Mouse (Mus musculus) activated CD4-positive, CD25-positive, alpha-beta regulatory T cell, adult 9 weeks (primary cell): ENCODE measurements around the gene Mob3a. TPM values are rescaled to one million over a fixed set of nuclear protein-coding genes. Genes with fewer than 3 reads are reported as not detected.

Experiments
- polyA plus RNA-seq: library from polyadenylated mRNA; unstranded; fragments of 100-300 nt; shearing (Covaris generic); gene quantifications from one replicate; pipeline ENCODE4 v1.2.1, GENCODE M21; 2017

Gene Mob3a
- polyA plus RNA-seq: 412 TPM

DNA sequence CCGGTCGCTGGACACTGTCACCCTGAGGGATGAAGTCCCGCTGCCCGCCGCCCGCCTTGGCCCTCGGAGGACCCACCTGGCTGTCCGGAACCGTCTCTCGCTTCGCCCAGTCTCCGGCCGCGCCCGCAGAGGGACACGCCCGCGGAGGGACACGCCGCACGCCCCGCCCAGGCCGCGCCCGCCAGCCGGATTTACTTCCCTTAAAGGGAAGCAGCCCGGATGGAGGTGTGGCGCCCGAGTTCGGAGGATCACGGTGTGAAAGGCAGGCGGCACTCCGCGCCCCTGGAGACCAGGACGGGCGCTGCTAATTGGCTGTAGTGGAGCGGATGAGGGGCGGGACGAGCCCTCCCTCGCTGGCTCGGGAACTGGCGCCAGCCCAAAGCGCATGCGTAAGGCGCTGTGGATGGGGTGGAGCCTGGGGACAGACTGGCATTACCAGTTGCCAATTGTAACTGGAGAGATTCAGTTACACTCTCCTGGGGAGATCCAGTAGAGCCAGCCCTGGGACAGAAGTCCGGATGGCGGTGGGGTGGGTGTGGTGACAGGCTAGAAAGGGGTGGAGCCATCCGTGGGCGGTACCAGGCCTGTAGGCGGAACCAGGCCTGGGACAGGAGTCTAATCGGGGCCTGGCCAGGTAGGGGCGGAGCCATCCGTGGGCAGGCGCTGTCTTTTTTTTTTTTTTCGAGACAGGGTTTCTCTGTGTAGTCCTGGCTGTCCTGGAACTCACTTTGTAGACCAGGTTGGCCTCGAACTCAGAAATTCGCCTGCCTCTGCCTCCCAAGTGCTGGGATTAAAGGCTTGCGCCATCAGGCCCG, at the start of gene Mob3a, which contains the start of gene Izumo4:
Gene Mob3a, minus strand, starts transcription at position 257 of the 815 bp plus-strand sequence.
Gene Izumo4, plus strand, starts transcription at position 464 of the 815 bp plus-strand sequence.

DNA sequence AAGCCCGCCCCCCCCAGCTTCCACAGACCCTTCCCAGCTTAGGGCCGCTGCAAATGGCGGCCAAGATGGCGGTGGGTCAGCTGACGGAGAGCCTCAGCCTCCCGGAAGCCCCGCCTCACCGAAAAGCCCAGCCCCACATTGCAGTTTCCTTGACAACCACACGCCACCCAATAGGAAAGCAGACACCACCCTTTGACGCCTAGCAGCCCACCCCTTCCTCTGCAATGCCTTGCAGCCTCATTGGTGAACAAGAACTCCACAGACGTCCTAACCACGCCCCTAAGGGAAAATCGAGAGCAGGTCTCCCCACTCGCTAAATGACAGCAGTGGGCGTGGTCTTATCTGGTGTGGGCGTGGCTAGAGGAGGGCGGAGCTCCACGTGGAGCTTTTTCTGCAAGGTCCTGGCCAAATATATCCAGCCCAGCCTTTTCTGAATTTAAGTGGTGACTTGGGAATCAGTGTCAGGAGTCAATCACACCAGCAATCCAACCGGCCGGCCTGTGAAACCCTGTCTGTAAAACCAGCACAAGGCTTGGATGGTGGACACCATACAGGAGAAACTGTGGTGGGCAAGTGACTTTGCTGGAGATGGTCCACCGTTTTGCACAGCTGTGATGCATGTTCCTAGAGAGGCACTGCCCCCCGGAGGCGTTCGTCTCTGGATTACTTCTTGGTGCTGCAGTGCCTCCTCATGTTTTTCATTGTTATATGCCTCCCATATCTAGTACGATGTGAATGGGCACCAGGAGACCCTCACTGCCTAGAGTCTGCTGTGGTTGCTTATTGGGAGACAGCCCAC, 40.6 kb upstream of the Mob3a start, which contains the start of gene Ap3d1:
Gene Ap3d1, minus strand, starts transcription at position 85 of the 799 bp plus-strand sequence.

DNA sequence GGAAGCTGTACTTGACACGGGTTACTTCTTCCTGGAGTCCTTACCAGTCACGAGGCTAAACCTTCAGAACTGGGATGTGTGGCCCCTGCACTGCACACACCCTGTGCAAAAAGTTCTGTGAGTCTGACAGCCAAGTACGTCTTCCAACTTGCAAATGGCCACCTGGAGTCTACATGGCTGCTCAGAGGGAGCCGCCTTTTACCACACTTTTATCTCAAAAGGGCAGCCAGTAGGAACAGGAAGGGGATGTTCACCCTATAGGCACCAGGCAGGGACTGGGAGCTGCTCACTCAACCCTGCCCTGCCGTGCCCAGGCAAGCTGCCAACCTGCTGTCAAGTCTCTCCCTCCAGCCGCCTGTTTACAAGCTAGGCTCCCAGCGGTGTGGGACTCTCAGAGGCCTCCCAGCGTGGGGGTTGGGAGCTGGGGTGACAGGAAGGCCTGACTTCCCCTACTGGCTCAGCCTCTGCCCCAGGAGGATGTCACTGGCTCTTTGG, 23.8 kb downstream of the Mob3a start, which contains the start of gene Mknk2:
Gene Mknk2, minus strand, starts transcription at position 171 of the 495 bp plus-strand sequence.

DNA sequence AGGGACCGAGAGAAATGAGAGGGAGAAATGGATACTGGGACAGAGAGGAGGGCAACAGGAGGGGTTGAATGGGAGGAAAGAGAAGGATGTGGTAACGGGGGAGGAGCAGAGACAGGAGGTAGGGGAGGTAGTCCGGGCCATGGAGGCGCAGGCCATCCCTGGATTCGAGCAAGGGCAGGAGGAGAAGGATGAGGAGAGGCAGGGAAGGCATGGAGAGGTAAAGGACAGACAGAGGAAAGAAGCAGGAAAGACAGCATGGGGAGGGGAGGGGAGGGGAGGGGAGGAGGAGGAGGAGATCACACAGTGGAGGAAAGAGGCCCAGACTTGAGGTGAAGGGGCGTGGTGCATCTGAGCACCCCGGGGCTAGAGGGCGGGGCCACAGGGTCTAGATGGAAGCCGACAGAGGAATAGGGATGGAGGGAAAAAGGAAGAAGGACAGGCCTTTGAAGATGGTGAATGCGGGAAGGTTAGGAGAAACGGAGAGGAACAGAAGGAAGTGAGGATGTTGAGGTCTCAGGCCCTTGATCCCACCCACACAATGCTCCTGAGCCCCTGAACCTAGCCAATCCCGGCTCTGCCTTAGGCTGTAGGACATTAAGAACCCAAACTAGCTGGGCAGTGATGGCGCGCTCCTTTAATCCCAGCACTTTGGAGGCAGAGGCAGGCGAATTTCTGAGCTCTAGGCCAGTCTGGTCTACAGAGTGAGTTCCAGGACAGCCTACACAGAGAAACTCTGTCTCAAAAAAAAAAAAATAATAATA, 44.7 kb downstream of the Mob3a start, which contains the start of gene Btbd2:
Gene Btbd2, minus strand, starts transcription at position 209 of the 761 bp plus-strand sequence.

Other genes with a start within 250 kb of the Mob3a start
- gene Onecut3, start 207.1 kb downstream of the Mob3a start, polyA plus RNA-seq: not detected
- gene Atp8b3, start 162.9 kb downstream of the Mob3a start, polyA plus RNA-seq: 0.07 TPM
- 47.1 TPM for gene Rexo1, start 140.4 kb downstream of the Mob3a start, polyA plus RNA-seq
- 1.1 TPM for gene Klf16, start 124.7 kb downstream of the Mob3a start, polyA plus RNA-seq
- gene Abhd17a, start 111.6 kb downstream of the Mob3a start, polyA plus RNA-seq: 28.7 TPM
- gene Scamp4, start 99.1 kb downstream of the Mob3a start, polyA plus RNA-seq: 115 TPM
- 4.6 TPM for gene Adat3, start 99.1 kb downstream of the Mob3a start, polyA plus RNA-seq
- 12.7 TPM for gene Gm49322, start 96.0 kb downstream of the Mob3a start, polyA plus RNA-seq
- 8.2 TPM for gene Csnk1g2, start 79.1 kb downstream of the Mob3a start, polyA plus RNA-seq
- gene Btbd2, start 44.9 kb downstream of the Mob3a start, polyA plus RNA-seq: 2.7 TPM
- gene Mknk2, start 23.9 kb downstream of the Mob3a start, polyA plus RNA-seq: 19.0 TPM
- 148 TPM for gene Izumo4, start 207 bp upstream of the Mob3a start, polyA plus RNA-seq
- gene Ap3d1, start 40.3 kb upstream of the Mob3a start, polyA plus RNA-seq: 42.7 TPM
- 8.4 TPM for gene Dot1l, start 53.2 kb upstream of the Mob3a start, polyA plus RNA-seq
- 75.0 TPM for gene Sf3a2, start 96.2 kb upstream of the Mob3a start, polyA plus RNA-seq
- 206 TPM for gene Plekhj1, start 96.6 kb upstream of the Mob3a start, polyA plus RNA-seq
- gene Amh, start 103.3 kb upstream of the Mob3a start, polyA plus RNA-seq: not detected
- not detected for gene Jsrp1, start 111.5 kb upstream of the Mob3a start, polyA plus RNA-seq
- 2,065 TPM for gene Oaz1, start 124.7 kb upstream of the Mob3a start, polyA plus RNA-seq
- not detected for gene Lingo3, start 142.1 kb upstream of the Mob3a start, polyA plus RNA-seq
- gene Lsm7, start 153.2 kb upstream of the Mob3a start, polyA plus RNA-seq: 190 TPM
- 41.4 TPM for gene Sppl2b, start 153.3 kb upstream of the Mob3a start, polyA plus RNA-seq
- not detected for gene Tmprss9, start 169.9 kb upstream of the Mob3a start, polyA plus RNA-seq
- 242 TPM for gene Timm13, start 199.0 kb upstream of the Mob3a start, polyA plus RNA-seq
- gene Lmnb2, start 216.3 kb upstream of the Mob3a start, polyA plus RNA-seq: 16.4 TPM
- 93.9 TPM for gene Gadd45b, start 228.1 kb upstream of the Mob3a start, polyA plus RNA-seq